Mouse (Mus musculus) E14TG2a.4 (cell line): ENCODE measurements around the gene A930018P22Rik.

ENCODE experiments used
- CTCF ChIP-seq: conservative IDR thresholded peaks from 2 replicates; pipeline ENCODE4 v1.5.1; 2014; ENCODE audit warnings: low read length
- POU5F1 ChIP-seq: IDR thresholded peaks from 2 replicates; pipeline ENCODE4 v1.6.1; 2014; ENCODE audit warnings: low read length, borderline replicate concordance

DNA sequence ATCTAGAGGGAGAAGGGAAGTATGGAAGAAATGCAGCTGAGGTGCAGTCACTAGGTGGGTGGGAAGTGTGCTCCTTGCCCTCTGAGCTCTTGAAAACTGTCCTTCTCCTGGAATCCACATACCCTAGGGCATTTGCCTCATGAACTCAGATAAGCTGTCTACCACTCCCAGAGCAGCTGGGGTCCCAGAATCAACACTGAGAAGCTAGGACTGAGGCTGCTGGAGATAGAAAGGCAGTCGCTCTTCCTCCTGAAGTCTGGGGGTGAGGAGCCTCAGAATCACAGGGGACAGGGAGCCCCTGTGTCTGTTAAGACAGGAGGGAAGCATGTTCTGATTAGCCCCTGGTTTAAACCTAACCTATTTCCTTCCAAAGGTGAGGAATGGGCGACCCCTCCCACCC lies 13.0 kb upstream of the A930018P22Rik start:
- TF ChIP-seq CTCF, result no peak
- no peak for TF ChIP-seq POU5F1
